Mouse (Mus musculus): ENCODE data around the gene Dph5. TPM values are rescaled to one million over a fixed set of nuclear protein-coding genes. Genes with fewer than 3 reads are reported as not detected.
A peak's percentile ranks its signal among the peaks of the same experiment; 100 is the strongest.

The Dph5 gene
- polyA plus RNA-seq, 1 experiment from 2014 or later, result 26.5 TPM

GRCm38 (mm10) chr3:115940510-115940909 lies 52.9 kb downstream of the Dph5 start:
- no peak overlapping the region for H3K9ac ChIP-seq
- peaks cover 43% of the 10 kb centered on the region for H3K36me3 ChIP-seq
- H3K4me3 ChIP-seq, result no peak overlapping the region
- no peaks in the 10 kb centered on the region for H3K4me1 ChIP-seq
- WGBS, result 97% methylated on average over 4 of the region's 4 CpGs
- H3K9me3 ChIP-seq, result no peaks in the 10 kb centered on the region
- H3K27ac ChIP-seq, result no peak overlapping the region
- H3K4me2 ChIP-seq, result no peak overlapping the region
- ATAC-seq (ENCODE audit: insufficient number of reproducible peaks, low FRiP score, low TSS enrichment, low read depth), result no peak
- H3K27me3 ChIP-seq, result no peaks in the 10 kb centered on the region

GRCm38 (mm10) chr3:115941464-115941863 lies 53.8 kb downstream of the Dph5 start:
- H3K4me2 ChIP-seq, result no peak overlapping the region
- ATAC-seq (ENCODE audit: insufficient number of reproducible peaks, low FRiP score, low TSS enrichment, low read depth), result no peak
- H3K27ac ChIP-seq, result no peak overlapping the region
- H3K36me3 ChIP-seq, result peaks cover 49% of the 10 kb centered on the region
- H3K9ac ChIP-seq, result no peak overlapping the region
- H3K9me3 ChIP-seq, result no peaks in the 10 kb centered on the region
- H3K4me1 ChIP-seq, result no peaks in the 10 kb centered on the region
- 91% methylated on average over 8 of the region's 8 CpGs for WGBS
- no peak overlapping the region for H3K4me3 ChIP-seq
- H3K27me3 ChIP-seq, result no peaks in the 10 kb centered on the region

- Histone ChIP-seq H3K4me3 (no peak overlapping the region), H3K9me3 (no peaks in the 10 kb centered on the region), H3K4me1 (no peaks in the 10 kb centered on the region), H3K9ac (no peak overlapping the region), H3K27me3 (no peaks in the 10 kb centered on the region), H3K27ac (no peak overlapping the region), H3K4me2 (no peak overlapping the region), H3K36me3 (peaks cover 45% of the 10 kb centered on the region)
- WGBS, result 91% methylated on average over 6 of the region's 6 CpGs
- ATAC-seq (ENCODE audit: insufficient number of reproducible peaks, low FRiP score, low TSS enrichment, low read depth), result no peak
These were observed 56.7 kb downstream of the Dph5 start for GRCm38 (mm10) chr3:115944376-115944775.

GRCm38 (mm10) chr3:115946272-115946671 lies 58.6 kb downstream of the Dph5 start:
- 94% methylated on average over 8 of the region's 8 CpGs for WGBS
- no peak for ATAC-seq (ENCODE audit: insufficient number of reproducible peaks, low FRiP score, low TSS enrichment, low read depth)

DNA sequence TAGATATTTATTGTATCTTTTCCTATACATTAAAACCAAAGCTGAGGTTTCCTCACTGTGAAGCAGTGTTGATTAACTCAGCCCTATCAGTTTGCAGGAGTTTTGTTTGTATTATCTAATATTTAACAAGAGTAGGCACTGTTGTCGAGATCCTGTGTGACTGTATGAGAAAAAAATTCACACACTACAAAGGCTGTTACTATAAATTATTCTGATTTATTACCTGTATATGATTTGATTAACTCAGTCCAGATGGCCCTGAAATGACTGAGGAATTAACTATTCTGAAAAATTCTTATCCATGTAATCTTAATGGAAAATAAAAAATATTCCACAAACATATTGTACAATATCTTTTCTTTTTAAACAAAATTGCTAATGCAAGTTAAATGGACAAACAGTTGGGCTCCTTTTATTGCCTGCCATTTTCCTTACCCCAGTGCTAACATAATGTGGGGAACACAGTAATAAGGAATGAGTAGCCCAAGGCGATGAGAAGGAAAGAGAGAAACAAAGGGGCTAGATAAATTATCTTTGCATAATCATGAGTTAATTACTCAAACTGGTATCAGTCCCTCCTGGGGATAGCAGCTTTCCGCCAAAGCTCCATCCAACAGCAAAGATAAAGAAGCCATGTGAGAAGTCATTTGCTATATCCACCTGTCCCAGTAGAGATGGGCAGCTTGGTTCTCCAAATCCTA lies 61.7 kb downstream of the Dph5 start:
- ATAC-seq (ENCODE audit: insufficient number of reproducible peaks, low FRiP score, low TSS enrichment, low read depth), result no peak
- Histone ChIP-seq H3K4me3 (no peak overlapping the region), H3K4me2 (no peak overlapping the region), H3K4me1 (no peaks in the 10 kb centered on the region), H3K27ac (no peak overlapping the region), H3K27me3 (no peaks in the 10 kb centered on the region), H3K9me3 (no peaks in the 10 kb centered on the region), H3K36me3 (peaks cover 42% of the 10 kb centered on the region), H3K9ac (no peak overlapping the region)
- WGBS, result 79% methylated on average over 3 of the region's 3 CpGs

More at GRCm38 (mm10) chr3:115946272-115946671, 58.6 kb downstream of the Dph5 start:
- Histone ChIP-seq H3K9me3 (no peaks in the 10 kb centered on the region), H3K4me2 (no peak overlapping the region), H3K36me3 (peaks cover 46% of the 10 kb centered on the region), H3K4me3 (no peak overlapping the region), H3K27ac (no peak overlapping the region), H3K27me3 (no peaks in the 10 kb centered on the region), H3K4me1 (no peaks in the 10 kb centered on the region), H3K9ac (no peak overlapping the region)

DNA sequence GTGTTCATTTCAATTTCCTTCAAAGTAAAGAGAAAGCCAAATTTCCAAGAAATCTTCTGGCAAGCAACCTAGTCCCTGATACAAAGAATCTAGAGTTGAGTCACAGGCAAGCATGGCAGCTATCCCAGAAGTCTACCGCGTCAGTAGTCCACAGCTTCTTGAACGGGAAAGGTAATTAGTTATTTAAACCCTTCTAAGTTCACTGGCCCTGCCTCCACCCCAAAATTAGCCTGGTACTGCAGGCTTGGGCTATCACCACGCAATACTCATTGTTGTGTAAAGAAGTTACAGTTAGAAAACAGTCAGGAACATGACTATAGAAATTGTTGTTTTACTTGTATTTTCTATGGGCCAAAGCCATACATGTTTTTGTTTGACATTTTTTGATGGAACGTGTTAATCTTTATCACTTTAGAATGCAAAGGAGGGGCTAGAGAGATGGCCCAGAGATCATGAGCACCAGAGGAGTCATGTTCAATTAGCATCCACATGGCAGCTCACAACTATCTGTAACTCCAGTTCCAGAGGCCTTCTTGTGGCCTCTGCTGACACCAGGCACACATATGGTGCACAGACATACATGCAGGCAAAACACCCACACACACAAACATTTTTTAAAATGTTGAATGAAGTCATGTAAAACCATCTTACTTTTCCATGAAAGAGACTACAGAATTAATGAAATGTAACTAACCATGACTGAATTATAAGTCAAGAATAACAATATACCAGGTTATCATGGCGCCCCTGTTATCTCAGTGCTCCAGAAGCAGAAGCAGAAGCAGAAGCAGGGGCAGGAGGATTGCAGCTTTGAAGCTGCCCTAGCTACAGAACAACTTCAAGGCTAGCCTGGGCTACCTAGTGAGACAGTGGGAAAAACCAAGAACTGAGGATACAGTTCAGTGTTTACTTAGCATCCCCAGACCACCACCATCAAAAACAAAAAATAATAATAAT lies 62.6 kb downstream of the Dph5 start:
- no peak overlapping the region for H3K4me3 ChIP-seq
- H3K36me3 ChIP-seq, result peaks cover 45% of the 10 kb centered on the region
- H3K4me1 ChIP-seq, result no peaks in the 10 kb centered on the region
- H3K9me3 ChIP-seq, result no peaks in the 10 kb centered on the region
- no peak for ATAC-seq (ENCODE audit: insufficient number of reproducible peaks, low FRiP score, low TSS enrichment, low read depth)
- no peak overlapping the region for H3K4me2 ChIP-seq
- WGBS, result 73% methylated on average over 6 of the region's 6 CpGs
- H3K9ac ChIP-seq, result no peak overlapping the region
- no peak overlapping the region for H3K27ac ChIP-seq
- no peaks in the 10 kb centered on the region for H3K27me3 ChIP-seq

- no peaks in the 10 kb centered on the region for H3K9me3 ChIP-seq
- no peak for ATAC-seq (ENCODE audit: insufficient number of reproducible peaks, low FRiP score, low TSS enrichment, low read depth)
- H3K4me1 ChIP-seq, result no peaks in the 10 kb centered on the region
- H3K4me2 ChIP-seq, result no peak overlapping the region
- no peak overlapping the region for H3K9ac ChIP-seq
- no peaks in the 10 kb centered on the region for H3K27me3 ChIP-seq
- no peak overlapping the region for H3K27ac ChIP-seq
- 69% methylated on average over 3 of the region's 3 CpGs for WGBS
- H3K4me3 ChIP-seq, result no peak overlapping the region
- peaks cover 49% of the 10 kb centered on the region for H3K36me3 ChIP-seq
These were observed 63.6 kb downstream of the Dph5 start for GRCm38 (mm10) chr3:115951221-115951620.

- Histone ChIP-seq H3K27me3 (no peaks in the 10 kb centered on the region), H3K4me3 (no peak overlapping the region), H3K36me3 (peaks cover 50% of the 10 kb centered on the region), H3K4me2 (no peak overlapping the region), H3K27ac (no peak overlapping the region), H3K4me1 (no peaks in the 10 kb centered on the region), H3K9ac (no peak overlapping the region), H3K9me3 (no peaks in the 10 kb centered on the region)
- ATAC-seq (ENCODE audit: insufficient number of reproducible peaks, low FRiP score, low TSS enrichment, low read depth), result no peak
- WGBS, result 86% methylated on average over 4 of the region's 4 CpGs
These were observed 64.7 kb downstream of the Dph5 start for GRCm38 (mm10) chr3:115952356-115952755.

DNA sequence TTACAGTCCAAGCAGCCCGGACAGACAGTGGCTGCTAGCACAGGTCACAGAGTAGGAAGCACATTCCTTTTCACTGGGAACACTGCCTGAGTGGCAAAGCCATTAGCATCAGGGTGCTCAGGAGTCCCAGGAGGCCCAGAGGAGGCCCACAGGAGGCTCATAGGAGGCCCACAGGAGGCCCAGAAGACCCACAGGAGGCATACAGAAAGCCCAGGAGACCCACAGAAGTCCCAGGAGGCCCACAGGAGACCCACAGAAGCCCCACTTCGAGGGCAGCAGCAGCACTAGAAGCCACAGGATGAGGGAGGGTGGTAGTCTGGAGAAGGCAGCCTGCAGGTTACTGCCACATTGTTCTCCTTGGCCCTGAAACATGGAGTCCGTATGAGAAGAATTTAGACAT lies 65.5 kb downstream of the Dph5 start:
- Histone ChIP-seq H3K9me3 (no peaks in the 10 kb centered on the region), H3K4me2 (no peak overlapping the region), H3K36me3 (peaks cover 51% of the 10 kb centered on the region), H3K27ac (no peak overlapping the region), H3K4me3 (no peak overlapping the region), H3K4me1 (no peaks in the 10 kb centered on the region), H3K27me3 (no peaks in the 10 kb centered on the region), H3K9ac (no peak overlapping the region)
- no peak for ATAC-seq (ENCODE audit: insufficient number of reproducible peaks, low FRiP score, low TSS enrichment, low read depth)
- WGBS, result 80% methylated on average over 3 of the region's 3 CpGs

DNA sequence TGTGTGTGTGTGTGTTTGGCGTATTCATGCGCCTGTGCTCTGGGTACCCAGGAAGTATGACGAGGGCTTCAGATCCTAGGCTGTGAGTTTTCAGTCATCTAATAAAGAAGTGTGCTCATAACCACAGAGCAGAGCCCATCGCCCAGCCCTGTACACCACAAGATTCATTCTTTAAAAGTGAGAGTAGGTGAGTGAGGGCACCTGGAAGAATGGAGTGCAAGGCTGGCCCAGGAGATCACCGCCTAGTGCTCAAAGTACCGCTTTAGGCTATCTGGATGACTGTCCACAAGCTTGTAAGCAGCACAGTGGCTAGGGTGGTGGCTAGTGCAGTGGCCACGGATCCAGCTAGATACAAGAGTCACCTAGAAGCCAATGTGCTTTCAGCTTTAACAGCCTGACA lies 69.6 kb downstream of the Dph5 start:
- H3K9me3 ChIP-seq, result no peaks in the 10 kb centered on the region
- no peak overlapping the region for H3K4me2 ChIP-seq
- peaks cover 4% of the 10 kb centered on the region; the same call in 1 of the 2 replicates for H3K4me1 ChIP-seq
- 92% methylated on average over 7 of the region's 7 CpGs for WGBS
- no peak overlapping the region for H3K4me3 ChIP-seq
- no peak for ATAC-seq (ENCODE audit: insufficient number of reproducible peaks, low FRiP score, low TSS enrichment, low read depth)
- H3K36me3 ChIP-seq, result peaks cover 39% of the 10 kb centered on the region
- H3K27ac ChIP-seq, result no peak overlapping the region
- no peaks in the 10 kb centered on the region for H3K27me3 ChIP-seq
- H3K9ac ChIP-seq, result no peak overlapping the region

DNA sequence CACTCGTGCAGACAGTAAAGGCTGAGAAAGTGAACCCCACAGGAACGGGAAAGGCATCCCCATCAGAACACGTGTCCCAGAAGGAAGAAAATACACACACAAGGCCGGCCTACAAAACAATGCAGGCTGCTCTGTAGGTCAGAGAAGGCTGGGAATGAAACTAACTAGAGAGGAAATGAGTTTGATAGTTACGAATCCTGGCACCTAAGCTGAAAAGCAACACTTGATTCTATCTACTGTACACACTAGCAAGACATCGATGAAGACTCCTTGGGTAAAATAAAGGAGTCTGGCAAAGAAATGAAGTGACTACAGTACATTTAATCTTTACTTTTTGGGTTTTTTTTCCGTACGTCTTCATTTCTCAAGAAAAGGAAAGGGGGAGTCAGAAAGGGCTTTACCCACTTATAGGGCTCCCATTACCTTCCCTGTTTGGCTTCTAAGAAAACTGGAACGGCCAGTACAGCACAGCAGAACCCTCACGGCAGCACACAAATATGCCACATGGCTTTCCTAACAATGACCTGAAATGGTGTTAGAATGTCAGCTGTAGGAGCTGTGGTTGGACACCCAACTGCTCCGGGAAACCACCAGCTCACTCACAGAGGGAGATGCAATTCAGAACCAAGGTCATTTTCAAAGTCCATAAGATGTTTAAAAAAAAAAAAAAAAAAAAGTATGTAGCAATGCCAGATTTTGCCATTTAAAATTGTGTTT lies 73.8 kb downstream of the Dph5 start:
- Histone ChIP-seq H3K4me1 (peaks cover 6% of the 10 kb centered on the region; the same call in 1 of the 2 replicates), H3K36me3 (peaks cover 11% of the 10 kb centered on the region), H3K4me2 (no peak overlapping the region), H3K9me3 (no peaks in the 10 kb centered on the region), H3K4me3 (no peak overlapping the region), H3K27me3 (no peaks in the 10 kb centered on the region), H3K27ac (peak overlapping the region; percentile 76), H3K9ac (no peak overlapping the region)
- peak; percentile 37; the same call in 1 of the 2 replicates for ATAC-seq (ENCODE audit: insufficient number of reproducible peaks, low FRiP score, low TSS enrichment, low read depth)
- WGBS, result 58% methylated on average over 11 of the region's 11 CpGs
